Mouse (Mus musculus): Measurements from ENCODE around the gene Kcnt2. TPM values are rescaled to one million over a fixed set of nuclear protein-coding genes. Genes with fewer than 3 reads are reported as not detected.

The Kcnt2 gene
- polyA plus RNA-seq (2017; shearing (Covaris generic)) = not detected

GRCm38 (mm10) chr1:140245876-140246597, at the start of gene Kcnt2:
Kcnt2 (plus strand) TSS chr1:140246158.

Other genes starting within 250 kb of the Kcnt2 start
- 0.07 TPM for gene Cfh, start 62.4 kb upstream of the Kcnt2 start, polyA plus RNA-seq (2017; shearing (Covaris generic))

All from activated CD4-positive, CD25-positive, alpha-beta regulatory T cell, adult 9 weeks (primary cell).